Mouse (Mus musculus) liver, postnatal 0 days (tissue): Measurements from ENCODE around the gene Crygn. TPM values are rescaled to one million over a fixed set of nuclear protein-coding genes. Genes with fewer than 3 reads are reported as not detected.

Experiments
- ATAC-seq: fragments of 200-750 bp; cut with Nextera tagmentation; 2 replicates; pipeline ENCODE4 v1.8.0; 2017; ENCODE audit warnings: mild to moderate bottlenecking, moderate library complexity
- DNase-seq: peaks from one replicate; pipeline ENCODE4 v3.0.0-alpha.2; 2016
- H3K27ac ChIP-seq: fragments of 300-500 bp; sonication (generic); 2 replicates; pipeline ENCODE4 v1.5.1; 2014; ENCODE audit warnings: antibody characterized with exemption, moderate library complexity, mild to moderate bottlenecking, low read depth
- H3K27me3 ChIP-seq: fragments of 300-500 bp; sonication (generic); 2 replicates; pipeline ENCODE4 v1.6.1; 2014; ENCODE audit warnings: low read length, control low read depth, mixed read lengths; ENCODE audit not compliant: insufficient read depth
- H3K36me3 ChIP-seq: fragments of 300-500 bp; sonication (generic); replicated peaks from 2 replicates; pipeline ENCODE4 v1.6.1; 2014; ENCODE audit warnings: mild to moderate bottlenecking, control low read depth, low read length, moderate library complexity, mixed read lengths; ENCODE audit not compliant: insufficient read depth
- H3K4me1 ChIP-seq: fragments of 300-500 bp; sonication (generic); 2 replicates; pipeline ENCODE4 v1.6.1; 2014; ENCODE audit warnings: antibody characterized with exemption, mild to moderate bottlenecking, control low read depth; ENCODE audit not compliant: insufficient read depth
- H3K4me2 ChIP-seq: fragments of 300-500 bp; sonication (generic); 2 replicates; pipeline ENCODE4 v1.6.1; 2014; ENCODE audit warnings: low read depth, mild to moderate bottlenecking, low read length, moderate library complexity, mixed read lengths
- H3K4me3 ChIP-seq: fragments of 300-500 bp; sonication (generic); 2 replicates; pipeline ENCODE4 v1.5.1; 2014; ENCODE audit warnings: low read depth, low read length
- H3K9ac ChIP-seq: fragments of 300-500 bp; sonication (generic); replicated peaks from 2 replicates; pipeline ENCODE4 v1.6.1; 2014; ENCODE audit warnings: mild to moderate bottlenecking, moderate library complexity
- H3K9me3 ChIP-seq: fragments of 300-500 bp; sonication (generic); 2 replicates; pipeline ENCODE4 v1.6.1; 2016; ENCODE audit warnings: mild to moderate bottlenecking, control low read depth, low read length, mixed read lengths
- CTCF ChIP-seq: sonication (generic); IDR thresholded peaks from 2 replicates; pipeline ENCODE4 v1.5.1; 2016; ENCODE audit warnings: antibody characterized with exemption, low read depth
- EP300 ChIP-seq: IDR thresholded peaks from 2 replicates; pipeline ENCODE4 v1.6.1; 2016; ENCODE audit warnings: antibody characterized with exemption, low read depth, mild to moderate bottlenecking
- WGBS: fragments of 180-500 bp; shearing (Covaris S2); extraction: QIAGEN DNeasy Blood & Tissue Kit; methylation state at CpG from one replicate; pipeline ENCODE4 v1.1.7; 2014; ENCODE audit not compliant: insufficient replicate concordance; 5-methylcytosine and 5-hydroxymethylcytosine counted together
- polyA plus RNA-seq: library from polyadenylated mRNA; unstranded; fragments of >200 nt; fragmentation: Nextera tagmentation; extraction: Ambion mirVana; gene quantifications from 2 replicates; pipeline ENCODE4 v1.2.1, GENCODE M21; 2015

Crygn gene
- polyA plus RNA-seq, 1 experiment from 2014 or later, result 1.4 TPM

- TF ChIP-seq CTCF (no peak), EP300 (no peak)
- WGBS, result 18% methylated on average over 15 of the region's 15 CpGs
Observed at GRCm38 (mm10) chr5:24739141-24739753, 18.6 kb downstream of the Crygn start.

GRCm38 (mm10) chr5:24738517-24738916 is 19.3 kb downstream of the Crygn start:
- no peaks in the 10 kb centered on the region for H3K9me3 ChIP-seq
- no peak overlapping the region for H3K4me3 ChIP-seq
- 68% methylated on average over 1 of the region's 1 CpGs for WGBS
- H3K4me2 ChIP-seq, result no peak overlapping the region
- ATAC-seq, result no peak
- H3K27ac ChIP-seq, result no peak overlapping the region
- H3K4me1 ChIP-seq, result no peaks in the 10 kb centered on the region
- no peaks in the 10 kb centered on the region for H3K27me3 ChIP-seq
- no peak for DNase-seq
- no peak overlapping the region for H3K9ac ChIP-seq
- TF ChIP-seq EP300 (no peak), CTCF (no peak)
- H3K36me3 ChIP-seq, result no peaks in the 10 kb centered on the region

More at GRCm38 (mm10) chr5:24739141-24739753, 18.6 kb downstream of the Crygn start:
- peak; percentile 68 for DNase-seq
- Histone ChIP-seq H3K36me3 (no peaks in the 10 kb centered on the region), H3K9ac (no peak overlapping the region), H3K27me3 (no peaks in the 10 kb centered on the region), H3K4me3 (no peak overlapping the region), H3K27ac (peak overlapping the region; percentile 48), H3K4me2 (peak overlapping the region; percentile 40), H3K4me1 (no peaks in the 10 kb centered on the region), H3K9me3 (no peaks in the 10 kb centered on the region)
- peak; percentile 31; the same call in 1 of the 2 replicates for ATAC-seq

GRCm38 (mm10) chr5:24737595-24737994 is 20.2 kb downstream of the Crygn start:
- no peak for ATAC-seq
- H3K4me1 ChIP-seq, result no peaks in the 10 kb centered on the region
- TF ChIP-seq CTCF (no peak), EP300 (no peak)
- 85% methylated on average over 10 of the region's 10 CpGs for whole genome bisulfite sequencing
- H3K27me3 ChIP-seq, result no peaks in the 10 kb centered on the region
- H3K36me3 ChIP-seq, result no peaks in the 10 kb centered on the region
- H3K4me2 ChIP-seq, result no peak overlapping the region
- no peak overlapping the region for H3K4me3 ChIP-seq
- no peaks in the 10 kb centered on the region for H3K9me3 ChIP-seq
- no peak overlapping the region for H3K27ac ChIP-seq
- no peak for DNase-seq
- H3K9ac ChIP-seq, result no peak overlapping the region

GRCm38 (mm10) chr5:24733771-24734426 is 23.9 kb downstream of the Crygn start:
- Histone ChIP-seq H3K4me2 (no peak overlapping the region), H3K27ac (no peak overlapping the region), H3K36me3 (no peaks in the 10 kb centered on the region), H3K27me3 (peaks cover 29% of the 10 kb centered on the region), H3K9ac (no peak overlapping the region), H3K9me3 (no peaks in the 10 kb centered on the region), H3K4me3 (no peak overlapping the region), H3K4me1 (peaks cover 9% of the 10 kb centered on the region)
- 42% methylated on average over 7 of the region's 7 CpGs for WGBS
- TF ChIP-seq EP300, result no peak
- no peak for TF ChIP-seq CTCF
- DNase-seq (no peak), ATAC-seq (no peak)

- Histone ChIP-seq H3K4me2 (no peak overlapping the region), H3K9ac (no peak overlapping the region), H3K4me3 (no peak overlapping the region), H3K4me1 (peaks cover 9% of the 10 kb centered on the region), H3K27me3 (peaks cover 29% of the 10 kb centered on the region), H3K27ac (no peak overlapping the region), H3K36me3 (no peaks in the 10 kb centered on the region), H3K9me3 (no peaks in the 10 kb centered on the region)
- TF ChIP-seq EP300 (no peak), CTCF (no peak)
- 47% methylated on average over 8 of the region's 8 CpGs for WGBS
- no peak for DNase-seq
- ATAC-seq, result no peak
Observed at GRCm38 (mm10) chr5:24733134-24733533, 24.7 kb downstream of the Crygn start.

GRCm38 (mm10) chr5:24730986-24731385 is 26.8 kb downstream of the Crygn start:
- no peaks in the 10 kb centered on the region for H3K36me3 ChIP-seq
- peak overlapping the region; percentile 41 for H3K4me3 ChIP-seq
- H3K4me1 ChIP-seq, result peaks cover 9% of the 10 kb centered on the region
- TF ChIP-seq CTCF (no peak), EP300 (no peak)
- DNase-seq, result no peak
- peaks cover 29% of the 10 kb centered on the region for H3K27me3 ChIP-seq
- 8% methylated on average over 15 of the region's 15 CpGs for WGBS
- H3K9ac ChIP-seq, result 0 out of 2 replicates have a peak overlapping the region, but pooled peaks have one; percentile 26
- no peak for ATAC-seq
- H3K27ac ChIP-seq, result peak overlapping the region; percentile 29; the same call in 1 of the 2 replicates
- peak overlapping the region; percentile 63 for H3K4me2 ChIP-seq
- H3K9me3 ChIP-seq, result no peaks in the 10 kb centered on the region
